Mouse (Mus musculus): Measurements from ENCODE around the gene Insl3. TPM values are rescaled to one million over a fixed set of nuclear protein-coding genes. Genes with fewer than 3 reads are reported as not detected.

The Insl3 gene
- 1.8 and 2.0 TPM in 2 replicates for polyA plus RNA-seq (2012; rRNA removed)

DNA sequence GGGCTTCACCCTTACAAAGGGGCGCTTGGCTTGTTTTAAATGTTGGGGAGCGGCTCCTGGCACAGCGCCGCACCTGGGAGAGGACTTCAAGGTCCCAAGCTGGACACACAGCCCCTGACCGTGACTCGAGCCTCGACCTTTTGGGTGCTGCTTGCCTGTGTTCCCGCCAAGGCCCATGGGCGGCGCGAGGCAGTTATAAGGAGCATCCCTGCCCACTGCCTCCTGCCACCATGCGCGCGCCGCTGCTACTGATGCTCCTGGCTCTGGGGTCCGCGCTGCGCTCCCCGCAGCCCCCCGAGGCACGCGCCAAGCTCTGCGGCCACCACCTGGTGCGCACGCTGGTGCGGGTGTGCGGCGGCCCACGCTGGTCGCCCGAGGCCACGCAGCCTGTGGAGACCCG, at the start of gene Insl3:
Gene Insl3, plus strand, starts transcription at position 187 of the 400 bp plus-strand sequence.

DNA sequence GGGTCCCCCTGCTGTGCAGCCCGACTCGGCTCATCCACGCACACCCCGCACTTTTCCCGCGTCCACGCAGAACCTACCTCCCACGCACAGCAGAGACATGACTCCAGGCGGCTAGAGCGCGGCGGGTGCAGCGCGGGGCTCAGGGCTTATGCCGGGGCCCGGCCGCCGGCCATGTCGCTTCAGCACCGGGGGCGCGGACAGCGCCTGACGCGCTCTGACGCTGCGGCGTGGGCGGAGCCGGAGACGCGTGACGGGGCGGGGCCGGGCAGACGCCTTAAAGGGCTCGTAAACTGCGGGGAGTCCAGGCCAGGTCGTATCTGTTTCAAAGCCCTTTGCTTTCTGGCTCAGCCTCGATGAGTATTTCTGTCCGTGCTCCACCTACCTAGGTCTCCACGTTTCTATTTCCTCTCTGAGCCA, 17.5 kb upstream of the Insl3 start, which contains the start of gene Unc13a:
Gene Unc13a, minus strand, starts transcription at position 209 of the 417 bp plus-strand sequence.

GRCm38 (mm10) chr8:71676020-71676741, 12.8 kb upstream of the Insl3 start, which contains the start of gene Jak3:
TSS of gene Jak3 (plus strand) at chr8:71676296.

GRCm38 (mm10) chr8:71701414-71702086, 12.5 kb downstream of the Insl3 start, which contains the start of gene B3gnt3:
TSS of gene B3gnt3 (minus strand) at chr8:71701789.

DNA sequence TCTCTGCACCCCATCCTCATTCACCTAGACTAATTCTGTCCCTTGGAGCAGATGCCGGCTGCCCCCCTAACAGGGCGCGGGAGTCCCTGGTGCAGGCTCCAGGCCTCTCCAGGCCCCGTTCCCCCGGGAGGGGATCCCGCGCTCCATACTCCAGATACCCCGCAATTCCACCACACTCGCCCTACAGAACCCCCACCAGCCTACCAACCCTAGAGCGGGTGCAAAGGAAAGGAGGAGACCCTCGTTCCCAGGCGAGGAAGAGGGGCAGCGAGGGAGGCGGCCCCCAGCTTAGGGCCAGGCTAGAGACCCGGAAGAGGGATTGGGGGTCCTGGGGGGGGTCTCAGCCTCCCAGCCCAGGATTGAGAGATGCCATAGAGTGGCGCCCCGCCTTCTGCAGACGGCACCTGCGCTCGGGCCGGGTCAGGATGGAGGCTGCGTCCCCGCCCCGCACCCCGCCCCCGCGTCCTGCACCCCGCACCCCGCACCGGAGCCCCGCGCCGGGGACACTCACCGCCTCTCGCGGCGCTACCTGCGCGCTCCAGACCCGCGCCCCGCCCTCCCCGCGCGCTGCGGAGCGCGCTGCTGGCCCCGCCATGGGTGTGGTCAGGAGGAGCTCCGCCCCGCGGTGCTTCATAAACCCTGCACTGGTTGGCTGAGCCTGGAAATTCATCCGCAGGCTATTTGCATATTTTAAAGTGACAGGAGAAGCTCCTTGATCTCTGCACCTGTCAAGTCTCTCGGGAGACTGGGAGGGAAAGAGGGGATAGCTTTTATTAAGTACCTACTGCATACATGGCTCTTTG, 36.3 kb downstream of the Insl3 start, which contains the start of gene Fcho1:
Gene Fcho1, minus strand, starts transcription at position 595 of the 803 bp plus-strand sequence.

Other genes starting within 250 kb of the Insl3 start
- gene Abhd8, start 225.6 kb upstream of the Insl3 start, polyA plus RNA-seq (2012; rRNA removed), result 122 and 130 TPM in 2 replicates
- 88.1 and 98.9 TPM in 2 replicates for gene Mrpl34, start 224.3 kb upstream of the Insl3 start, polyA plus RNA-seq (2012; rRNA removed)
- 167 and 174 TPM in 2 replicates for gene Dda1, start 220.0 kb upstream of the Insl3 start, polyA plus RNA-seq (2012; rRNA removed)
- gene Ano8, start 203.3 kb upstream of the Insl3 start, polyA plus RNA-seq (2012; rRNA removed), result 123 and 140 TPM in 2 replicates
- gene Gtpbp3, start 201.1 kb upstream of the Insl3 start, polyA plus RNA-seq (2012; rRNA removed), result 27.1 and 27.9 TPM in 2 replicates
- gene Plvap, start 177.5 kb upstream of the Insl3 start, polyA plus RNA-seq (2012; rRNA removed), result 11.4 and 18.7 TPM in 2 replicates
- 0.59 and 0.60 TPM in 2 replicates for gene Ccdc194, start 163.5 kb upstream of the Insl3 start, polyA plus RNA-seq (2012; rRNA removed)
- 36.4 and 46.8 TPM in 2 replicates for gene Bst2, start 151.8 kb upstream of the Insl3 start, polyA plus RNA-seq (2012; rRNA removed)
- 81.1 and 89.0 TPM in 2 replicates for gene Mvb12a, start 146.3 kb upstream of the Insl3 start, polyA plus RNA-seq (2012; rRNA removed)
- 0.05 and 0.15 TPM in 2 replicates for gene Tmem221, start 130.3 kb upstream of the Insl3 start, polyA plus RNA-seq (2012; rRNA removed)
- not detected in 2 replicates for gene Nxnl1, start 122.6 kb upstream of the Insl3 start, polyA plus RNA-seq (2012; rRNA removed)
- 117 and 122 TPM in 2 replicates for gene Slc27a1, start 120.3 kb upstream of the Insl3 start, polyA plus RNA-seq (2012; rRNA removed)
- 133 and 140 TPM in 2 replicates for gene Pgls, start 97.0 kb upstream of the Insl3 start, polyA plus RNA-seq (2012; rRNA removed)
- 9.8 and 10.5 TPM in 2 replicates for gene Fam129c, start 91.6 kb upstream of the Insl3 start, polyA plus RNA-seq (2012; rRNA removed)
- gene Colgalt1, start 78.2 kb upstream of the Insl3 start, polyA plus RNA-seq (2012; rRNA removed), result 134 and 175 TPM in 2 replicates
- gene Unc13a, start 17.5 kb upstream of the Insl3 start, polyA plus RNA-seq (2012; rRNA removed), result 65.1 and 70.6 TPM in 2 replicates
- 4.6 and 6.3 TPM in 2 replicates for gene Jak3, start 12.9 kb upstream of the Insl3 start, polyA plus RNA-seq (2012; rRNA removed)
- gene B3gnt3, start 12.6 kb downstream of the Insl3 start, polyA plus RNA-seq (2012; rRNA removed), result 0.51 and 0.57 TPM in 2 replicates
- 151 and 159 TPM in 2 replicates for gene Fcho1, start 36.5 kb downstream of the Insl3 start, polyA plus RNA-seq (2012; rRNA removed)
- 2.8 and 3.0 TPM in 2 replicates for gene Zfp709, start 192.8 kb downstream of the Insl3 start, polyA plus RNA-seq (2012; rRNA removed)
- 10.1 and 12.8 TPM in 2 replicates for gene Zfp882, start 219.4 kb downstream of the Insl3 start, polyA plus RNA-seq (2012; rRNA removed)
- gene Zfp617, start 219.4 kb downstream of the Insl3 start, polyA plus RNA-seq (2012; rRNA removed), result 19.3 and 19.6 TPM in 2 replicates

All from central nervous system, embryonic 14 days (tissue).